Mouse (Mus musculus): ENCODE data around the gene Gm6993. TPM values are rescaled to one million over a fixed set of nuclear protein-coding genes. Genes with fewer than 3 reads are reported as not detected.

Gm6993 gene
- polyA plus RNA-seq, 1 experiment from 2014 or later, result not detected

- ATAC-seq (ENCODE audit: low FRiP score, low TSS enrichment), result peak; percentile 52
- H3K9ac ChIP-seq (ENCODE audit: low read depth, low read length), result no peak overlapping the region
- H3K27me3 ChIP-seq (ENCODE audit: control insufficient read depth, insufficient read depth, low read length), result no peaks in the 10 kb centered on the region
- H3K9me3 ChIP-seq (ENCODE audit: control insufficient read depth, low read length), result no peaks in the 10 kb centered on the region
- H3K36me3 ChIP-seq (ENCODE audit: control insufficient read depth, insufficient read depth, low read length), result peaks cover 85% of the 10 kb centered on the region
- 51% methylated on average over 8 of the region's 8 CpGs for WGBS
- H3K27ac ChIP-seq (ENCODE audit: low read depth, low read length), result peak overlapping the region; percentile 90
- 0 out of 2 replicates have a peak overlapping the region, but pooled peaks have one; percentile 15 for H3K4me3 ChIP-seq (ENCODE audit: low read length)
- H3K4me1 ChIP-seq (ENCODE audit: control insufficient read depth, insufficient read depth, low read length), result peaks cover 52% of the 10 kb centered on the region
- H3K4me2 ChIP-seq (replicated peaks; ENCODE audit: low read depth, low read length), result peak overlapping the region; percentile 30; the same call in 1 of the 2 replicates
Measured at GRCm38 (mm10) chr12:31272012-31272735, 31.6 kb downstream of the Gm6993 start.

- Histone ChIP-seq H3K4me1 (ENCODE audit: control insufficient read depth, insufficient read depth, low read length) (peaks cover 45% of the 10 kb centered on the region), H3K9ac (ENCODE audit: low read depth, low read length) (no peak overlapping the region), H3K4me3 (ENCODE audit: low read length) (no peak overlapping the region), H3K36me3 (ENCODE audit: control insufficient read depth, insufficient read depth, low read length) (peaks cover 85% of the 10 kb centered on the region), H3K27me3 (ENCODE audit: control insufficient read depth, insufficient read depth, low read length) (no peaks in the 10 kb centered on the region), H3K27ac (ENCODE audit: low read depth, low read length) (no peak overlapping the region), H3K4me2 (replicated peaks; ENCODE audit: low read depth, low read length) (no peak overlapping the region), H3K9me3 (ENCODE audit: control insufficient read depth, low read length) (no peaks in the 10 kb centered on the region)
- WGBS, result 79% methylated on average over 2 of the region's 2 CpGs
- ATAC-seq (ENCODE audit: low FRiP score, low TSS enrichment), result no peak
Measured at GRCm38 (mm10) chr12:31272846-31273245, 32.3 kb downstream of the Gm6993 start.

- no peak for ATAC-seq (ENCODE audit: low FRiP score, low TSS enrichment)
- Histone ChIP-seq H3K36me3 (ENCODE audit: control insufficient read depth, insufficient read depth, low read length) (peaks cover 84% of the 10 kb centered on the region), H3K9me3 (ENCODE audit: control insufficient read depth, low read length) (no peaks in the 10 kb centered on the region), H3K9ac (ENCODE audit: low read depth, low read length) (no peak overlapping the region), H3K4me1 (ENCODE audit: control insufficient read depth, insufficient read depth, low read length) (peaks cover 37% of the 10 kb centered on the region), H3K27ac (ENCODE audit: low read depth, low read length) (no peak overlapping the region), H3K4me3 (ENCODE audit: low read length) (no peak overlapping the region), H3K27me3 (ENCODE audit: control insufficient read depth, insufficient read depth, low read length) (no peaks in the 10 kb centered on the region), H3K4me2 (replicated peaks; ENCODE audit: low read depth, low read length) (no peak overlapping the region)
- 94% methylated on average over 7 of the region's 7 CpGs for WGBS
Measured at GRCm38 (mm10) chr12:31273646-31274045, 33.1 kb downstream of the Gm6993 start.

GRCm38 (mm10) chr12:31275411-31275810 is 34.8 kb downstream of the Gm6993 start:
- H3K27ac ChIP-seq (ENCODE audit: low read depth, low read length), result no peak overlapping the region
- no peaks in the 10 kb centered on the region for H3K9me3 ChIP-seq (ENCODE audit: control insufficient read depth, low read length)
- peaks cover 91% of the 10 kb centered on the region for H3K36me3 ChIP-seq (ENCODE audit: control insufficient read depth, insufficient read depth, low read length)
- 80% methylated on average over 10 of the region's 10 CpGs for WGBS
- no peak for ATAC-seq (ENCODE audit: low FRiP score, low TSS enrichment)
- H3K27me3 ChIP-seq (ENCODE audit: control insufficient read depth, insufficient read depth, low read length), result no peaks in the 10 kb centered on the region
- peaks cover 21% of the 10 kb centered on the region for H3K4me1 ChIP-seq (ENCODE audit: control insufficient read depth, insufficient read depth, low read length)
- no peak overlapping the region for H3K4me2 ChIP-seq (replicated peaks; ENCODE audit: low read depth, low read length)
- no peak overlapping the region for H3K4me3 ChIP-seq (ENCODE audit: low read length)
- no peak overlapping the region for H3K9ac ChIP-seq (ENCODE audit: low read depth, low read length)

- Histone ChIP-seq H3K4me3 (ENCODE audit: low read length) (no peak overlapping the region), H3K36me3 (ENCODE audit: control insufficient read depth, insufficient read depth, low read length) (peaks cover 93% of the 10 kb centered on the region), H3K4me2 (replicated peaks; ENCODE audit: low read depth, low read length) (no peak overlapping the region), H3K4me1 (ENCODE audit: control insufficient read depth, insufficient read depth, low read length) (peaks cover 2% of the 10 kb centered on the region; the same call in 1 of the 2 replicates), H3K27me3 (ENCODE audit: control insufficient read depth, insufficient read depth, low read length) (no peaks in the 10 kb centered on the region), H3K9me3 (ENCODE audit: control insufficient read depth, low read length) (no peaks in the 10 kb centered on the region), H3K9ac (ENCODE audit: low read depth, low read length) (no peak overlapping the region), H3K27ac (ENCODE audit: low read depth, low read length) (no peak overlapping the region)
- 92% methylated on average over 11 of the region's 11 CpGs for WGBS
- no peak for ATAC-seq (ENCODE audit: low FRiP score, low TSS enrichment)
Measured at GRCm38 (mm10) chr12:31278270-31278669, 37.7 kb downstream of the Gm6993 start.

GRCm38 (mm10) chr12:31280318-31280717 is 39.7 kb downstream of the Gm6993 start:
- no peak overlapping the region for H3K9ac ChIP-seq (ENCODE audit: low read depth, low read length)
- no peak for ATAC-seq (ENCODE audit: low FRiP score, low TSS enrichment)

GRCm38 (mm10) chr12:31281100-31281591 is 40.6 kb downstream of the Gm6993 start:
- H3K27ac ChIP-seq (ENCODE audit: low read depth, low read length), result no peak overlapping the region
- no peak for ATAC-seq (ENCODE audit: low FRiP score, low TSS enrichment)
- H3K4me2 ChIP-seq (replicated peaks; ENCODE audit: low read depth, low read length), result no peak overlapping the region
- H3K36me3 ChIP-seq (ENCODE audit: control insufficient read depth, insufficient read depth, low read length), result peaks cover 93% of the 10 kb centered on the region
- H3K4me1 ChIP-seq (ENCODE audit: control insufficient read depth, insufficient read depth, low read length), result no peaks in the 10 kb centered on the region
- H3K9me3 ChIP-seq (ENCODE audit: control insufficient read depth, low read length), result no peaks in the 10 kb centered on the region
- WGBS, result 79% methylated on average over 9 of the region's 9 CpGs
- no peak overlapping the region for H3K4me3 ChIP-seq (ENCODE audit: low read length)
- H3K27me3 ChIP-seq (ENCODE audit: control insufficient read depth, insufficient read depth, low read length), result no peaks in the 10 kb centered on the region
- H3K9ac ChIP-seq (ENCODE audit: low read depth, low read length), result no peak overlapping the region

More at GRCm38 (mm10) chr12:31280318-31280717, 39.7 kb downstream of the Gm6993 start:
- H3K36me3 ChIP-seq (ENCODE audit: control insufficient read depth, insufficient read depth, low read length), result peaks cover 92% of the 10 kb centered on the region
- 74% methylated on average over 7 of the region's 7 CpGs for WGBS
- H3K27me3 ChIP-seq (ENCODE audit: control insufficient read depth, insufficient read depth, low read length), result no peaks in the 10 kb centered on the region
- no peak overlapping the region for H3K27ac ChIP-seq (ENCODE audit: low read depth, low read length)
- no peaks in the 10 kb centered on the region for H3K4me1 ChIP-seq (ENCODE audit: control insufficient read depth, insufficient read depth, low read length)
- no peak overlapping the region for H3K4me3 ChIP-seq (ENCODE audit: low read length)
- no peaks in the 10 kb centered on the region for H3K9me3 ChIP-seq (ENCODE audit: control insufficient read depth, low read length)
- no peak overlapping the region for H3K4me2 ChIP-seq (replicated peaks; ENCODE audit: low read depth, low read length)

GRCm38 (mm10) chr12:31282241-31282640 is 41.7 kb downstream of the Gm6993 start:
- no peak for ATAC-seq (ENCODE audit: low FRiP score, low TSS enrichment)
- Histone ChIP-seq H3K9me3 (ENCODE audit: control insufficient read depth, low read length) (no peaks in the 10 kb centered on the region), H3K4me3 (ENCODE audit: low read length) (no peak overlapping the region), H3K27ac (ENCODE audit: low read depth, low read length) (no peak overlapping the region), H3K4me2 (replicated peaks; ENCODE audit: low read depth, low read length) (no peak overlapping the region), H3K9ac (ENCODE audit: low read depth, low read length) (no peak overlapping the region), H3K36me3 (ENCODE audit: control insufficient read depth, insufficient read depth, low read length) (peaks cover 93% of the 10 kb centered on the region), H3K27me3 (ENCODE audit: control insufficient read depth, insufficient read depth, low read length) (no peaks in the 10 kb centered on the region), H3K4me1 (ENCODE audit: control insufficient read depth, insufficient read depth, low read length) (no peaks in the 10 kb centered on the region)
- WGBS, result 82% methylated on average over 5 of the region's 5 CpGs

GRCm38 (mm10) chr12:31283131-31283530 is 42.6 kb downstream of the Gm6993 start:
- no peaks in the 10 kb centered on the region for H3K27me3 ChIP-seq (ENCODE audit: control insufficient read depth, insufficient read depth, low read length)
- peaks cover 94% of the 10 kb centered on the region for H3K36me3 ChIP-seq (ENCODE audit: control insufficient read depth, insufficient read depth, low read length)
- no peak overlapping the region for H3K9ac ChIP-seq (ENCODE audit: low read depth, low read length)
- no peak overlapping the region for H3K4me3 ChIP-seq (ENCODE audit: low read length)
- WGBS, result 88% methylated on average over 4 of the region's 4 CpGs
- no peak overlapping the region for H3K27ac ChIP-seq (ENCODE audit: low read depth, low read length)
- H3K4me2 ChIP-seq (replicated peaks; ENCODE audit: low read depth, low read length), result no peak overlapping the region
- no peaks in the 10 kb centered on the region for H3K9me3 ChIP-seq (ENCODE audit: control insufficient read depth, low read length)
- no peak for ATAC-seq (ENCODE audit: low FRiP score, low TSS enrichment)
- no peaks in the 10 kb centered on the region for H3K4me1 ChIP-seq (ENCODE audit: control insufficient read depth, insufficient read depth, low read length)
